Mouse (Mus musculus): ENCODE measurements around the gene Asb6.

The Asb6 gene

DNA sequence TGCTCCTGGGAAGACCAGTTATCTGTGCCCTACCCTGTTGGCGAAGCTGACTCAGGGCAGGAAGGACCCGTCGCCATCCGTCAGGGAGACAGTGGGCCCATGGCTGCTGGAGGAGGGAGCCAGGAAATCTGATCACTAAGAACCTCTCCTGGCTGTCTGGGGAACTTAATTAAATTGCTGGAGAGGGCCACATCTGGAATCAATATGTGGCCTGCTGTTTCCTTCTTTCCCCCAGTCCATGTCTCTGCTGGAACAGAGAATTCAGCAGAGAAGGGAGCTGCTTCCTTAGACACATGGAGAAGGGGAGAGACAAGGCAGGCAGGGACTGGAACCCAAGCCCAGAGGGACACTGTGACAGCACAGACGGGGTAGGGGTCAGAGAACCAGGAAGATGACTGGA lies 3.5 kb upstream of the Asb6 start:
- DNase-seq (ENCODE audit: low spot score), result peak; percentile 44

DNA sequence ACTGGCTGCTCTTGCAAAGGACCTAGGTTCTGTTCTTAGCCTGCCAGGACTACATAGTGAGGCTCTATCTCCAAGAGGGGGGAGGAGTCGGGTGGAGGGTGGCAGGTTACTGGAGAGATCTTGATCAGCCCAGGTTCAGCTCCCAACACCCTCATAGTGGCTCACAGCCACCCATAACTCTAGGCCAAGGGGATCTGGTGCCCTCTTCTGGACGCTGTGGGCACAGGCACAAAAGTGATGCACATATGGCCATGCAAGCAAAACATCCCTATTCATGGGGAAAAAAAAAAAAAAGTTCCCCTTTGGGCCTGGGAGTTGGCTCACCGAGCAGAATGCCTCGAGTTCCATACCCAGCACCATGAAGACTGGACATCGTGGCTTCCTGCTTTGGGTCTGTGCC lies 818 bp downstream of the Asb6 start:
- peak; percentile 41 for DNase-seq (ENCODE audit: low spot score)

DNA sequence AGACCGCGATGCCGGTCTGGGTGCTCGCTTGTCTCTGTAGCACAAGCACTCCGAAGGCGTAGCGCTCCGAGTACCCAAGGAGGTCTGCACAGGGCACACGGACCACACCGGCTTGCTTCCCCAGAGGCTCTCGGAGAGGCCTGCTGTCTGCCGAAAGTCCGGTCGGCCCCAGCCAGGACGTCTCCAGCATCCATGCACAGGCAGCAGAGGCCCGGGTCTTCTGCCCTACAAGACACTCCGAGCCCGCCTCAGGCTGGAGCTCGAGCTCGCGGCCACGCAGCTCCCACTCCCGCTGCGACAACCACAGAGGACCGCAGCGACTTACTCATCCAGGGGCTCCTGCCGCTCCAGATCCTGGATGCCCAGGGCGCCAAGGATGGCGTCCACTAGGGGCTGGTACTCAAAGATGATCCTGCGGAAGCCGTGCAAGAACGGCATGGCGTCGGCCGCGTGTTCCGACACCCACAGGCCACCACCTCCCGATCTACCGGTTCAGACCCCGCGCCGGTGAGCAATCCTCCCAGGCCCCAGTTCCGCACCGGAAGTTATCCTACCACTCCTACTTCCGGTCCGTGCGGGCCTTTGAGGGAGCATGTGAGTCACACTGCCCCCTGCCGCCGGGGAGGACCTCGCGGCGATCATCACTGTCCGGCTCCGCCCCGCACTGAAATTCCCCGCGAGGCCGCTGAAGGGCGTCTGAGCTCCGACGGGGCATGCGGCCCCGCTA lies 2.2 kb downstream of the Asb6 start:
- DNase-seq (ENCODE audit: low spot score), result peak; percentile 91

DNA sequence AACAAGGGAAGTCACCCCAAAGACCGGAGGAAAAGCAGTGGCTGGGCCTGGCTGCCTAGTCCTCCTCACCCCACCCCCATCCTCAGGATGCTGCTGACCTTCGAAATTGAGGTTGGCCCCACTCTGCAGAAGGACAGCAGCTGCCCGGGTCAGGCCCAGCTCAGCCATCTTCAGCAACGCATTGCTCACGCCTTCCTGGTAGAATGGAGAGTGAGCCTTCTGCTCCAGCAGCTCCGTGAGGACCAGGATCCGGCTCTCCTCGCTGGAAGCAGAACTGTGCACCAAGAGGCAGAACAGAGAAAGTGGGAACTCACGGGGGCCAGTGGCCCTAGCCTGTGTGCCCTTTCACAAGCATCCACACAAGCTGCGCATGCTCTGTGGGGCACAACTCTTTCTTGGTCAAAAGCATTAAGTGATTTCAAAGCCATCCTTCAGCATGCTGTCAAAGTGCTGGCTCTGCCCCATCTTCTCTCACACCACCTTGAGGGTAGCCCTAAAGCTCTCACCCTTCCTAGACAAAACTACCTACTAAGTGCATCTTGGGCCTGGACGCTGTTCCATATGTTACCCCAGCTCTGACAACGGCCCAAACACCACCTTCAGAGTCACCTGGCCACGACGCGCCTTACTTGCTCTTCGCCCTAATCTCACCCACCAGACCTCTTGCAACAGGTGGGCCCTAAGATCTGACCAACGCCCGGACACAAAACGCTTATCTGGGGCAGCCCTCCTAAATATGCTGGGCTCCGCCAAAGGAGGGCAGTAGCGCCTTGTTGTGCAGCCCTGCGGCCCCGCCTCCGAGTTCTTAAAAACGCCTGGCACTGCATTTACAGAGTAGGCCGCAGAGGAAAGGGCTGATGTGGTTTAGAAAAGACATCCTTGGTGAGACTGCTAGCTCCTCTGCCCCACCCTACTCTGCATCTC lies 3.0 kb downstream of the Asb6 start:
- DNase-seq (ENCODE audit: low spot score), result peak; percentile 78

DNA sequence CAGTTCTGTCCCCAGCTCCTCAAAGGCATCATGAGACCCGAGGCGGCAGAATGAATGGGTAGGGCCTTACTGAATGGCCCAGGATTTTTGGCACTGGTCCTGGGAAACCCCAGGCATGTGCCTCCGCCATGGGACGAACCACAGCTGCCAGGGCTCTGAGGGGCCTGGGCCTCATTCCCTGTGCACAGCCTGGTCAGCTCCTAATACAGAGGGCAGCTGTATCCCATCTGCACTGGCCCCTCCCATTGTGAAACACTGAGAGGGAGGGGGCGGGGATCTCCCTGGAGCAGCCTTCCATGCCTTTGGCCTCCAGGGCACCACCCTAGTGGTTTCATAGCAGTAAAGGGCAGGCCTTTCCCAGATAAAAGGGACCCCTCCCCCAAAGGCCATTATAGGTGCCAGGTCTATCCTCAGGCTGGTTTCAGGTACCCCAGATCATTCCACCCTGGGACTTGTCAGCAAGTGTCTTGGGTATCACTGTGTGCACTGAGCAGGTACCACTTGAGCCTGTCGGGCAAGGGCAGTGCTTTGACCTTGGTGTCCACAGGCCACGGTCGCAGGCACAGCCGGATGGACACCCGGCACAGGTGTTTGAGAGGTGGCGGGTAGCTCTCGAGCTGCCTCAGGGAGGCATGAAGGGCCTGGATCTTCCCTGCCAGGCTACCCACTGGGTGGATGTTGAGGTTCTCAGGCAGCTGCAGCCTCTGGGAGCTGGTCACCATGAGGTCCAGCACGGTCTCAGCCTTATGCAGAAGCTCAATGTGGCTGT lies 6.6 kb downstream of the Asb6 start:
- DNase-seq (ENCODE audit: low spot score), result peak; percentile 66

DNA sequence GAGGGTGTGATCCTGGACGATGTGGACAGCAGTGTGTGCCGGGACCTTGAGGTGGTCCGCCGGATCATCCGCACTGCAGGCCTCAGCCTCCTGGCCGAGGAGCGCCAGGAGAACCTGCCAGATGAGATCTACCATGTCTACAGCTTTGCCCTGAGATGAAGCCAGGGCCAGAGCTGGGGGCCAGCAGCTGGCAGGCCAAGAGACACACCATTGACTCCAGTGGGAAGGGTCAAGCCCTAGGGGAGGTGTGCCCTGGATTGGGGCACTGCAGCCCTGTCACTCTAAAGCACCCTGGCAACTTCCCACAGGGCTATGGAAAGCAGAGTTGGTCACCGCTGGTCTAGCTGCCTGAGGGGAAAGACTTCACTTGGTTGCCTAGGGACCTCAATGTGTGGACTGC lies 7.7 kb downstream of the Asb6 start:
- DNase-seq (ENCODE audit: low spot score), result no peak

DNA sequence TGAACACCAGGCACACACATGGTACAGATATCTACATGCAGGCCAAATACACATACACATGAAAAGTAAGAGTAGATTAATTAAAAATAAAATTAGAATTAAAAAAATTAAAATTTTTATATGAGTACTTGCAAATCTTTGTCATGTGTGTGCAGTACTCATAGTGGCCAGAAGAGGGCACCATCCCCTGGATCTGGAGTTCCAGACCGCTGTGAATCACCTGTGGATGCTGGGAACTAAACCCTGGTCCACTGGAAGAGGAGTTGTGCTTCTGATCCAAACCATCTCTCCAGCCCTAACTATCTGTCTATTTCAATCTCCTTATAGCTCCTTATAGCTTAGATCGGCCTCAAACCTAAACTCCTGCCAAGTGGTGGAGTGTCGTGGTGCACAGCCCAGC lies 9.1 kb downstream of the Asb6 start:
- DNase-seq (ENCODE audit: low spot score), result no peak

DNA sequence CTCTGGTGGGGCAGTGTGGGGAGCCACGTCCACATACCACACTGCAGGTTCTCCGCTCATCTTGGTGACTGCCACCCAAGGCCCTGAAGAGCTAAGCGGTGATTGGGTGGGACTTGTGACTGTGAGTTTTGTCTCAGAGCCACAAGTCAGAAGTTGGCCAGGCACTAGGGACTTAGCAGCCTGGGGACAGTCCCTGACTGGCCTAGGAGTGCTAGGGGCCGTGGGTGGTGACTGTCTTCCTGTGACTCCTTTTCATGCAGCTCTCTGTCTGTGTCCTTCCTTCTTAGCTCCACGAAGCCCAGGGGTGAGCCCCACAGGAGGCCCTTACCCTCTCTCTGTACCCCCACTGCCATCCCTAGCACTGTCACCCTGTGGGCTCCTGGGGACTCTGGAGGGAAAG lies 10.3 kb downstream of the Asb6 start:
- no peak for DNase-seq (ENCODE audit: low spot score)

DNA sequence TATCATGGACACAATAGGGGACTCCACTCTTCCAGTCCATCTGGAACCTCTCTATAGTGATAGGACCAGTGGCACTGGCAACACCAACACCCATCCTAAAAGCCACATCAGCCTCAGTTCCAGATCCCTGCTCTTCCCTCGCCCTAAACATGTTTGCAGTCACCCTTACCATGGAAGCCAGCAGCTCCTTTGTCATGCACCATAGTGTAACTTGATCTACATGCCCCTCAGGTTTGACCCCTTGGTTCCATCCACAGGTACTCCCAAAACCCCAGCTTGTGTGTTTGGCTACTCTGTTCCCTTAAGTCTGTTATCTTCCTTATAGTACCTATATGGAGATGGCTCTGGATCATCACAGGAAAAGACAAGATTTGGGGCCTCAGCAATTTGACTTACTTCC lies 13.8 kb downstream of the Asb6 start:
- DNase-seq (ENCODE audit: low spot score), result no peak

DNA sequence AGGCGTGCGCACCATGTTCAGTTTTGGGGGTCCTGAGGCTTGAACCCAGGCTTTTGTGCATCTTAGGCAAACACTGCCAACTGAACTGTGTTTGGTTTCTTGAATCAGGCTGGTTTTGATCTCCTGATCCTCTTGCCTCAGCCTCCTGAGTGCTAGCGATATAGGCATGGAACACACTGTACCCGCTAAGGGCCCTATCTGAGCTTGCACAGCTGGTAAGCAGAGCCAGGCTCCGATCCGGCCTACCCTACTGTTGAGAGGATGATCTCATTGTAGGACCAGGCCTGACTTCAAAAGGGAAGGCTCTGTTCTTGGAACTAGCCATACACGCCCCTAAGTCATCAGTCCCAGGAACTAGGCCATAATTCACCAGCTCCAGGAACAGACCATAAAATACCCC lies 19.6 kb downstream of the Asb6 start:
- DNase-seq (ENCODE audit: low spot score), result no peak

DNA sequence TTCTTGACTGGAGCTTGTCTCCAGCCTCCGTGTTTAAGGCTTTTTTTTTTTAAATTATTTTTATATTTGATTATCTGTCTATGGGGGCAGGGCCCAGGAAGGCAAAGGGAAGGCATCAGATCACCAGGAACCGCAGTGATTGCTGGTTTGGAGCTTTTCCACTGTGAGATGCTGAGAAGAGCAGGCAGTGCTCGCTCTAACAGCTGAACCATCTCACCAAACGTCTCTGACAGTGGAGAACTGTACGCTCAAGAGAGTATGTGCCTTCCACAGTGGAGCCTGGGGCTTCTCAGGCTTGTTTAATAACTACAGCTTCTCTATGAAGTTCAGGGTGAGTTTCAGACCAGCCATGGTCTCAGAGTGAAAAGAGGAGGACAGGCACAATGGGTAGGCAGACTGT lies 20.6 kb downstream of the Asb6 start:
- no peak for DNase-seq (ENCODE audit: low spot score)

DNA sequence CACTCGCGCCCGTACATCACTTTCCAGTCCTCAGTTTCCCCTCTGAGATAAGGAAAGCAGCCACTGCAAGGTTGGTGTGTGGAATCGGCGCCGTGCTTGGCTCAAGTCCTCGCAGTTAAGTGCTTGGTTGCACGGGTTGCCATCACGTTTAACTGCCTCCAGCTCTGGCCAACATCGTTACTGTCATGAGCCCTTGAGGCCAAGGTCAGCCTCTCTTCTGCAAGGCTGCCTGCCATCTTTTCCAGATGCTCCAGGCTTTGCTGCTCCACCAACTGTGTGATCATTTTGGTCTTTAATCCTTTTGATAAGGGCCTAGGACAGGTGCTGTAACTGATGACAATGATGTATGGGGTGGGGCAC lies 21.9 kb downstream of the Asb6 start:
- DNase-seq (ENCODE audit: low spot score), result peak; percentile 28

DNA sequence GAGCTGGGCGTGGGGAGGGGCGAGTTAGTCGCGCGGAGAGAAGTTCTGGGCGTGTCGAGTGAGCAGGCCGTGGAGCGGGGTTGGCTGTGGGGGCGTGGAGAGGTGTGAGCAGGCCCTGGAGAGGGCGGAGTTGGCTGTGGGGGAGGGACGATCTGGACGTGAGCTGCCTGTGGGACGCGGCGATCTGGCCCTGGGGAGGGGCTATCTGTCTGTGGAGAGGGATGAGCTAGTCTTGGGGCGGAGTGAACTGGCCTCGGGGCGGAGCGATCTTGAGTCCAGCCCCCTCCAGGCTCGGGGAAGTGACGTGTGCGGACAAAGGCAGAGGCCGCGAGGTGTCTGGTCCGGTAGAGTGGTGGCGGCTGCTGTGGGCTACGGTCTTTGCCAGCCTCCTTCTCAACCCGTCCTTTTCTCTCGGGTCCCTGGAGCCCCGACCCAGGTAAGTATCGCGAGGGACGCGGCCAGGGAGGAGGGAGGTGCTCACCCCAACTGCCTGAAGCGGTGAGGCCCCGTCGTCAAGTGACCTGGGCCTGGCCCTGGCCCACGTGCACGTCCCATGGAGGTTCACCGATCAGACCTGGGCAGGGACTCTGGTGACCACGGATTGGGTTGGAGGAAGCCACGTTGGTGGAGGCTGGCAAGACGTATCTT lies 22.4 kb downstream of the Asb6 start, which contains the start of gene Ntmt1:
Ntmt1 (plus strand) TSS at position 179 of the 648 bp plus-strand sequence.
- DNase-seq (ENCODE audit: low spot score), result peak; percentile 99

DNA sequence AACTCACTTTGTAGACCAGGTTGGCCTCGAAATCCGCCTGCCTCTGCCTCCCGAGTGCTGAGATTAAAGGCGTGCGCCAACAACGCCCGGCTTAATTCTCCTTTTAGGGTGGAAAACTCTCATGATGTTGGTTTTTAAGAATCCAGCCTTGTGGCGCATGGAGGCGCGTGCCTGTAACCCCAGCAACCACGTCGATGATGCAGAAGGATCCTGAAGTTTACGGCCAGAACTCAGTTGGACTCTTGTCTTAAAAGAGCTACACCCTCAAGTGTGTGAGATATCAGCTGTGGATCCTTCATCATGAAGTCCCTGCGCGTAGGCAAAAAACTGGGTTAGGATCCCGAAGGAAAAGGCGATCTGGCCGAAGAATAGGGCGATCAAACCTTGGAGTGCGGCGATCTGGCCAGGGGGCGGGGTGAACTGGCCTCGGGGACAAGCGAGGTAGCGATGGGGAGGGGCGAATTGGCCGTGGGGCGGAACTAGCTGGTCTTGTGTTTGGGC lies 22.9 kb downstream of the Asb6 start:
- no peak for DNase-seq (ENCODE audit: low spot score)

DNA sequence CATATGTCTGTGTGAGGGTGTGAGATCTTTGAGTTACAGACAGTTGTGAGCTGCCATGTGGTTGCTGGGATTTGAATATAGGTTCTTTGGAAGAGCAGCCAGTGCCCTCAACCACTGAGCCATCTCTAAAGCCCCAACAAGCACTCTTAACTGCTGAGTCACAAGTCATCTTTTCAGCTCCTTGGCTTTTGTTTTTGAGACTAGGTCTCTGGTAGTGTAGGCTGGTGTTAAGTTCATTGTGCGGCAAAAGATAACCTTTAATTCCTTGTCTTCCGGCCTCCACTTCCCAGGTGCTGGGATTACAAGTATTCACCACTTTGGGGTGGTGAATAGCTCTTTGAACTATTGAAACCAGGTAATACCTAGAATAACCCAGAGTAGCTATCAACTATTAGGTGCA lies 24.1 kb downstream of the Asb6 start:
- no peak for DNase-seq (ENCODE audit: low spot score)

DNA sequence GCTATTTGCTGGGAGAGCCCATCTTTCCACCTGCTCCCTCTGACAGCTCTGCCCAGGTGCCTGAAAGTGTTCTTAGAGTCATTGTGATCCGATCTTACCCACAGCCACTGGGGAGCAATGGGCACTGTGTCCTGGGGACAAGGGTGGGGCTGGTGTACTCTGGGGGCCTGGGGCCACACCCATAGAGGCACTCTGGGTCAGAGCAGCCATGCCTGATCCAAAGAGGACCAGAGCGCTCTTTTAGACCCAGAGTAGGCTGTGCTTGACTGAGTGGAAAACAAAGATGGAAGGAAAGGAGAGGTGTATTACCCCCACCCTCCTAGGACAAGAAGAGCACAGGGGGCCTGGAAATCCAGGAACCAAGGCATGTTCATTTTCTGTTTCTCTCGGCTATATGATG lies 26.5 kb downstream of the Asb6 start, which contains the start of gene 1700001O22Rik:
1700001O22Rik (minus strand) TSS at position 58 of the 400 bp plus-strand sequence.
- DNase-seq (ENCODE audit: low spot score), result no peak

DNA sequence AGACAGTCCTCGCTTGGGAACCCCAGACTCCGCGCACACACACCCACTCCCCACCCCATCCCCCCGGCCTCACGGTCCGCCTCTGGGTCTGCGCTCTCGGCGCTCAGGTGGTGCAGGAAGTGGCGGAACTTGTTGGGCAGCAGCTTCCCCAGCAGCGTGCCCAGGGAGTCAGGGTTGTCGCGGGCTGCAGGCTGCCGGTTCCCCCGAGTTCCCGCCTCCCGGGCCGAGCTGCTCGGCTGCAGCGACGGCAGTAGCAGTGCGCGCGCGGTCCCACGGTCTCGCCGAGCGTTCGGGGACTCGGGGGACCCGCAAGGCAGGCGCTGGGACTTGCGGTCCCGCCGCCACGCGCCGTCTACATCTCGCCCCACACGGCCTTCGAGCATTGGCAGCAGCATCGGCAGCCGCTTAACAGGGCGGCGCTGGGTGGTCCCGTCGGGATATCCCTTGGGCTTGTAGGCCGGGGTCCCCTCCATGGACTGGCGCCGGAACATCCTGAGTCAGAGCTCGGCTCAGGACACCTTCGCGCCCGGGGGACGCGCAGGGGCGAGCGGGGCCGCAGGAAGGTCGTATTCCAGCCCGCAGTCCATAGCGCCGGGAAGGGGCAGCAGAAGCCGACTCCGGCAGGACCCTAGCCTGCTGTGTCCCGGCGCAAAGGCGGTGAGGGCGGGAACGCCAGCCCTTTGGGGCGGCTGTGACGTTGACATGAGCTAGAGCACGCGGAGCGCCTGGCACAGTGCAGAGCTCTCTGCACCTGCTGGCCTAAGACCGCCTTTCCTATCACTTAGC lies 28.9 kb downstream of the Asb6 start:
- DNase-seq (ENCODE audit: low spot score), result no peak

DNA sequence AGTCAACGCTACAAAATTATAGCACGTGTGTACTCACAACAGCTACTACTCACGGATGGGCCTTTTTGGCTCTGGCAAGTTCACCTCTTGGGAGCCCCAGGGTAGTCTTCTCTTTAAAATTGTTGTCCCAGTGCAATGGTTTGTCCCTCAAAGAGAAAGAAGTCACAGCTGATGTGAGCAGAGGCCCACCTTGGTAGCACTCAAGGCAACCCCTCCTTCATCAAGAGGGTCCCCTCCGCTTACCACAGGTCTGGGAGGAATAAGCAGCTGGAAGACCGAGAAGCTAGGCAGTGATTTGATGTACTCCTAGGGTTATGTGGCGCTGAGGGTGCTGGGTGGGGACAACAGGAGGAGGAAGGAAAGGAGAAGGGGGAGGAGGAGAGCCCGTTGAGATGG lies 29.5 kb downstream of the Asb6 start:
- DNase-seq (ENCODE audit: low spot score), result no peak

DNA sequence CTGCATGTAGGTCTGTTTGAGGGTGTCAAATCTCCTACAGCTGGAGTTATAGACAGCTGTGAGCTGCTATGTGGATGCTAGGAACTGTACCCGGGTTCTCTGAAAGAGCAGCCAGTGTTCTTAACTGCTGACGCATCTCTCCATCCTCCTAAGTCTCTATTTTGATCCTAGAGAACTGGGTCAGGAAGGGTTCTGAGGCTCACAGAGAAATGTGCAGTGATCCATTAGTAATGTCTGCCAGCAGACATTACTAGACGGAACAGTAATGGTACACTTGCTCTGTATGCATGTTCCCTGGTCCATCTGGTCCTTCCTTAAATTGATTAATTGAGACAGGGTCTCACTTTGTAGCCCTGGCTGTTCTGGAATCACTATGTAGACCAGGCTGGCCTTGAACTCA lies 30.7 kb downstream of the Asb6 start:
- DNase-seq (ENCODE audit: low spot score), result no peak

DNA sequence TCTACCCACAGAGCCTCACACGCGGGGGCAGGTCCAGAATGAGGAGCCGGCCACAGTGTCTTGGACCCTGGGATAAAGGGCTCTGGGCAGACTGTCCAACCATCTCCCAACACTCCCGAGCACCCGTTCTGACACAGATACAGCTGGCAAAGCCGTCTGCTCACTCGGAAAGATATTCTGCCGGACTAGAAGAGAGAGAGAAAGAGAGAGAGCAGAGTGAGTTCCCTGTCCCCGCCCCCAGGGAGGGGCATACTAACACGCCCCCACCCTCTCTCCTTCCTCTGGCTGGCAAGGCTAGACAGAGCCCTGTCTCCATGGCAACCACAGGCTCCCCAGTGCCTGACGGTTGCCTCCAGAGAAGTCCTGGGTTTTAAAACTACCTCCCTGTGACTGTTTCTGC lies 33.8 kb downstream of the Asb6 start:
- peak; percentile 73 for DNase-seq (ENCODE audit: low spot score)

DNA sequence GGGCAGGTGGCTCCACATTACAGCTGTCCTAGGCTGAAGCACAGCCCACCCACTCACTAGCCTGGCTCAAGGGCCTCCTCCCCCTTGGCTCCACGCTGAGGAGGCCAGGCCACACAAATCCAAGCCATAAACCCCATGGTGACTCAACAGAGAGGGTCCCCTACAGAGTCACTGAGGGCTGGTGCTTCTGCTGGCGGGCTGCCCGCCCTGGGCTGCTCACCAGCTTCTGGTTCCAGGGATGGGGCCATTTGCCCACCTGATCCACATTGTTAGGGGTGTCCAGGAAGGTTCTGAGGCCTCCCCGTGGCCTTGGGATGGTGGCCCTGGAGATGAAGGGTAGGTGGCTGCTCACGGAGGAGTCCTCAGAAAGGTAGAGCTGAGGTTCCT lies 34.3 kb downstream of the Asb6 start:
- DNase-seq (ENCODE audit: low spot score), result no peak

Data from adipocyte (in vitro differentiated cells).